Mouse (Mus musculus) forebrain, embryonic 15.5 days (tissue): ENCODE results near the gene Arl11. TPM values are rescaled to one million over a fixed set of nuclear protein-coding genes. Genes with fewer than 3 reads are reported as not detected.
"Not testable (repeated sequence)": the region's sequence is repeated elsewhere in the genome, so short reads cannot be mapped to it uniquely, and the experiment has no call there.

Experiments used
- ATAC-seq: fragments of 200-750 bp; cut with Nextera tagmentation; replicated peaks from 2 replicates; pipeline ENCODE4 v1.8.0; 2017; ENCODE audit warnings: mild to moderate bottlenecking, moderate TSS enrichment, moderate library complexity
- H3K27ac ChIP-seq: fragments of 300-500 bp; sonication (generic); replicated peaks from 2 replicates; pipeline ENCODE4 v1.5.1; 2015; ENCODE audit warnings: mild to moderate bottlenecking, inconsistent platforms
- H3K27me3 ChIP-seq: fragments of 300-500 bp; sonication (generic); 2 replicates; pipeline ENCODE4 v1.6.1; 2015; ENCODE audit warnings: inconsistent platforms
- H3K36me3 ChIP-seq: fragments of 300-500 bp; sonication (generic); 2 replicates; pipeline ENCODE4 v1.6.1; 2015; ENCODE audit warnings: mild to moderate bottlenecking, inconsistent platforms
- H3K4me1 ChIP-seq: fragments of 300-500 bp; sonication (generic); 2 replicates; pipeline ENCODE4 v1.6.1; 2015; ENCODE audit warnings: inconsistent platforms
- H3K4me2 ChIP-seq: fragments of 300-500 bp; sonication (generic); replicated peaks from 2 replicates; pipeline ENCODE4 v1.6.1; 2015; ENCODE audit warnings: mild to moderate bottlenecking, inconsistent platforms
- H3K4me3 ChIP-seq: fragments of 300-500 bp; sonication (generic); 2 replicates; pipeline ENCODE4 v1.5.1; 2015; ENCODE audit warnings: mild to moderate bottlenecking, inconsistent platforms
- H3K9ac ChIP-seq: fragments of 300-500 bp; sonication (generic); replicated peaks from 2 replicates; pipeline ENCODE4 v1.6.1; 2015; ENCODE audit warnings: mild to moderate bottlenecking, inconsistent platforms
- H3K9me3 ChIP-seq: fragments of 300-500 bp; sonication (generic); 2 replicates; pipeline ENCODE4 v1.6.1; 2016; ENCODE audit warnings: inconsistent platforms
- WGBS: fragments of 180-500 bp; shearing (Covaris S2); methylation state at CpG from one replicate; pipeline ENCODE4 v1.1.7; 2015; ENCODE audit warnings: mixed read lengths; 5-methylcytosine and 5-hydroxymethylcytosine counted together
- polyA plus RNA-seq: library from polyadenylated mRNA; unstranded; fragments of >200 nt; fragmentation: Nextera tagmentation; extraction: Ambion mirVana; gene quantifications from 2 replicates; pipeline ENCODE4 v1.2.1, GENCODE M21; 2015

Gene Arl11
- polyA plus RNA-seq, 1 experiment from 2014 or later, result 0.28 TPM

- ATAC-seq, result no peak
- no peak overlapping the region for H3K27ac ChIP-seq
- no peaks in the 10 kb centered on the region for H3K9me3 ChIP-seq
- H3K4me3 ChIP-seq, result no peak overlapping the region
- no peaks in the 10 kb centered on the region for H3K27me3 ChIP-seq
- 59% methylated on average over 2 of the region's 2 CpGs for WGBS
- no peak overlapping the region for H3K9ac ChIP-seq
- no peaks in the 10 kb centered on the region for H3K36me3 ChIP-seq
- H3K4me1 ChIP-seq, result no peaks in the 10 kb centered on the region
- no peak overlapping the region for H3K4me2 ChIP-seq
Observed at GRCm38 (mm10) chr14:61302428-61302827, 7.1 kb upstream of the Arl11 start.

DNA sequence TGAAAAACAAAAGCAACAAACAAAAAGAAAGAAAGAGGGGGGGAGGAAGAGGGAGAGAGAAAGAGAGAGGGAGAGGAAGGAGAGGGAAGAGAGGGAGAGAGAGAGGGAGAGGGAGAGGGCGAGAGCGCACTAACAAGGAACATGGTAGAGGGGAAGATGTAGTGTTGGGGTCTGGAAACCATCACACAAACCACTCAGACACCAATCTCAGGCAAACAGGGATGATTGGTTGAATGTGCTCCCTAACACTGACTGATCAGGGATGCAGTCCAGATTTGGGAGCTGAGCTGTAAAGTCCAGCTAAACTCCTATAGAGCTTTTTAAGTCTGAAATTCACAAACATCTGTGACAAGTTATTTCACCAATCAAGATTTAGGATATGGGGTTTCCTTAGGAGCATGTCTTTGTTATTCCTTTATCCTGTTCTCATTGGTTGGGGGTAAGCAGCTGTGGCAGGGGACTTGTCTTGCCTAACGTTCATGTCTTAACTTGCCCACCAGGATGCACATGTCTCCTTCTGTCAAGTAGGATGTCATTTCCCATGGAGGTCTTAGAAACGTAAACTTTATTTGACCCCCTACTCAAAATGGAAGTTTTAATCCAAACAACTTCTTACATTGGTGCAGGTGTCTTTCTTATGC, 5.5 kb upstream of the Arl11 start:
- no peak overlapping the region for H3K9ac ChIP-seq
- H3K4me1 ChIP-seq, result no peaks in the 10 kb centered on the region
- WGBS, result 87% methylated on average over 4 of the region's 4 CpGs
- H3K4me3 ChIP-seq, result no peak overlapping the region
- H3K9me3 ChIP-seq, result no peaks in the 10 kb centered on the region
- no peaks in the 10 kb centered on the region for H3K27me3 ChIP-seq
- H3K36me3 ChIP-seq, result no peaks in the 10 kb centered on the region
- no peak overlapping the region for H3K27ac ChIP-seq
- no peak for ATAC-seq
- no peak overlapping the region for H3K4me2 ChIP-seq

- 79% methylated on average over 7 of the region's 7 CpGs for WGBS
Observed at GRCm38 (mm10) chr14:61310036-61310772, 651 bp downstream of the Arl11 start.

GRCm38 (mm10) chr14:61310963-61311362, 1.4 kb downstream of the Arl11 start:
- no peak for ATAC-seq
- no peak overlapping the region for H3K4me2 ChIP-seq
- H3K4me3 ChIP-seq, result no peak overlapping the region
- H3K36me3 ChIP-seq, result no peaks in the 10 kb centered on the region
- no peaks in the 10 kb centered on the region for H3K27me3 ChIP-seq
- H3K4me1 ChIP-seq, result peaks cover 4% of the 10 kb centered on the region
- no peak overlapping the region for H3K27ac ChIP-seq
- 66% methylated on average over 12 of the region's 12 CpGs for WGBS
- no peaks in the 10 kb centered on the region for H3K9me3 ChIP-seq
- H3K9ac ChIP-seq, result no peak overlapping the region

More at GRCm38 (mm10) chr14:61310036-61310772, 651 bp downstream of the Arl11 start:
- no peak for ATAC-seq
- H3K4me2 ChIP-seq, result no peak overlapping the region
- peaks cover 4% of the 10 kb centered on the region for H3K4me1 ChIP-seq
- H3K27ac ChIP-seq, result no peak overlapping the region
- H3K4me3 ChIP-seq, result no peak overlapping the region
- H3K27me3 ChIP-seq, result no peaks in the 10 kb centered on the region
- no peak overlapping the region for H3K9ac ChIP-seq
- H3K9me3 ChIP-seq, result no peaks in the 10 kb centered on the region
- H3K36me3 ChIP-seq, result no peaks in the 10 kb centered on the region

GRCm38 (mm10) chr14:61316861-61317260, 7.3 kb downstream of the Arl11 start:
- no peaks in the 10 kb centered on the region for H3K27me3 ChIP-seq
- H3K4me1 ChIP-seq, result no peaks in the 10 kb centered on the region
- H3K36me3 ChIP-seq, result no peaks in the 10 kb centered on the region
- H3K9ac ChIP-seq, result no peak overlapping the region
- 0 out of 2 replicates have a peak, but pooled peaks have one; percentile 41 for ATAC-seq
- 36% methylated on average over 4 of the region's 4 CpGs for WGBS
- H3K4me3 ChIP-seq, result no peak overlapping the region
- H3K9me3 ChIP-seq, result no peaks in the 10 kb centered on the region
- H3K27ac ChIP-seq, result no peak overlapping the region
- no peak overlapping the region for H3K4me2 ChIP-seq

DNA sequence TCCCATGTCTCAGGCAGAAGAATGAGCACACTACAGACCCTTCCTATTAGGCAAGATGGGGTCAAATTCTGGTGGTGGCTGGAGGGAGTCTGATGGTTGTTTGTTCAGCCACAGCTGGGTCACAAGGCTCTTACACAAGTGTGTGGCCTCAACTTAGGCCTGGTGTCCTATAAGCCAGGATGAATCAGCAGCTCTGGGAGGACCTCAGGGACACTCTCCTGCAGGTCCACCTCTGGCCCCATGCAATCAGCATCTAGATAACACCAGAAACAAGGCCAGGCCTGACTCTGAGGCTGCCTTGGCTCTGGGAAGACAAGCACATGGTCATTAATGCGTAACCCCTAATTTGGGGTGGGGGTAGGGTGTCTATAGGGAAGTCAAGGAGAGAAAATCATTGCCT, 11.2 kb downstream of the Arl11 start:
- Histone ChIP-seq H3K27me3 (no peaks in the 10 kb centered on the region), H3K36me3 (no peaks in the 10 kb centered on the region), H3K27ac (no peak overlapping the region), H3K4me2 (no peak overlapping the region), H3K9ac (no peak overlapping the region), H3K4me1 (no peaks in the 10 kb centered on the region), H3K4me3 (no peak overlapping the region), H3K9me3 (no peaks in the 10 kb centered on the region)
- WGBS, result 83% methylated on average over 1 of the region's 1 CpGs
- ATAC-seq, result no peak

DNA sequence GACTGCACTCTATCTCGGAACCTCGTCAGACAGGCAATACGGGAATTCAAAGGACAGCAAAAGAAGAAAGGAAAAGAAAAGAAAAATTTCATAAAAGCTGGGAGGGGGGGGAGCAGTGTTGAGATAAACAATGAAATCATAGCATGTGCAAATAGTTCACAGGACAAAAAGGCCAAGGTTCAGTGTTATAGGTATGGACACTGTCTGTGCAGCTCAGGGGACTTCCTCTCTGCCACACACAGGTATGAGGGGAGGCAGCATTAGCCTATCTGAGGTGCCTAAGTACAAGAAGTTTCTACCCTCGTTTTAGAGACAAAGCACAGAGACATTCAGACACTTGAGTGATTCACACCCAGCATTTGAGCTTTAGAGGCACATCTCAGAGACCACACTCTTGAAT, 11.6 kb downstream of the Arl11 start:
- no peak for ATAC-seq
- Histone ChIP-seq H3K4me2 (no peak overlapping the region), H3K4me1 (no peaks in the 10 kb centered on the region), H3K36me3 (no peaks in the 10 kb centered on the region), H3K9me3 (no peaks in the 10 kb centered on the region), H3K27me3 (no peaks in the 10 kb centered on the region), H3K27ac (no peak overlapping the region), H3K4me3 (no peak overlapping the region), H3K9ac (no peak overlapping the region)
- 87% methylated on average over 4 of the region's 4 CpGs for WGBS

- H3K27me3 ChIP-seq, result no peaks in the 10 kb centered on the region
- no peak overlapping the region for H3K4me3 ChIP-seq
- no peaks in the 10 kb centered on the region for H3K9me3 ChIP-seq
- no peaks in the 10 kb centered on the region for H3K36me3 ChIP-seq
- 92% methylated on average over 1 of the region's 1 CpGs for WGBS
- no peak overlapping the region for H3K4me2 ChIP-seq
- H3K27ac ChIP-seq, result no peak overlapping the region
- ATAC-seq, result no peak
- H3K4me1 ChIP-seq, result peaks cover 7% of the 10 kb centered on the region
- H3K9ac ChIP-seq, result no peak overlapping the region
Observed at GRCm38 (mm10) chr14:61322740-61323139, 13.2 kb downstream of the Arl11 start.

- not testable (repeated sequence) for H3K27me3 ChIP-seq, H3K9ac ChIP-seq, ATAC-seq, H3K27ac ChIP-seq, H3K4me2 ChIP-seq, H3K4me3 ChIP-seq, H3K9me3 ChIP-seq, H3K36me3 ChIP-seq
- peaks cover 32% of the 10 kb centered on the region for H3K4me1 ChIP-seq
- 15% methylated on average over 6 of the region's 6 CpGs for WGBS
Observed at GRCm38 (mm10) chr14:61327007-61327406, 17.5 kb downstream of the Arl11 start.

GRCm38 (mm10) chr14:61327618-61328450, 18.3 kb downstream of the Arl11 start:
- Histone ChIP-seq H3K4me2 (peak overlapping the region; percentile 45), H3K9me3 (no peaks in the 10 kb centered on the region), H3K4me1 (peaks cover 32% of the 10 kb centered on the region), H3K36me3 (no peaks in the 10 kb centered on the region), H3K27me3 (no peaks in the 10 kb centered on the region), H3K9ac (peak overlapping the region; percentile 37), H3K4me3 (peak overlapping the region; percentile 30), H3K27ac (peak overlapping the region; percentile 83)
- peak; percentile 76 for ATAC-seq
- WGBS, result 24% methylated on average over 19 of the region's 19 CpGs

GRCm38 (mm10) chr14:61330591-61330990, 21.0 kb downstream of the Arl11 start:
- H3K27me3 ChIP-seq, result no peaks in the 10 kb centered on the region
- H3K9ac ChIP-seq, result 0 out of 2 replicates have a peak overlapping the region, but pooled peaks have one; percentile 4
- H3K4me3 ChIP-seq, result no peak overlapping the region
- peaks cover 32% of the 10 kb centered on the region for H3K4me1 ChIP-seq
- no peaks in the 10 kb centered on the region for H3K36me3 ChIP-seq
- H3K9me3 ChIP-seq, result no peaks in the 10 kb centered on the region
- ATAC-seq, result peak; percentile 76
- peak overlapping the region; percentile 82 for H3K27ac ChIP-seq
- H3K4me2 ChIP-seq, result peak overlapping the region; percentile 37
- WGBS, result 13% methylated on average over 11 of the region's 11 CpGs

GRCm38 (mm10) chr14:61330996-61331561, 21.5 kb downstream of the Arl11 start:
- 0 out of 2 replicates have a peak overlapping the region, but pooled peaks have one; percentile 4 for H3K9ac ChIP-seq
- 9% methylated on average over 13 of the region's 13 CpGs for WGBS
- no peaks in the 10 kb centered on the region for H3K9me3 ChIP-seq
- no peaks in the 10 kb centered on the region for H3K36me3 ChIP-seq
- peak overlapping the region; percentile 37 for H3K4me2 ChIP-seq
- peak overlapping the region; percentile 82 for H3K27ac ChIP-seq
- H3K4me3 ChIP-seq, result no peak overlapping the region
- H3K4me1 ChIP-seq, result peaks cover 32% of the 10 kb centered on the region
- ATAC-seq, result peak; percentile 85
- no peaks in the 10 kb centered on the region for H3K27me3 ChIP-seq
